Mouse (Mus musculus) liver, embryonic 15.5 days (tissue): ENCODE data around the gene Rab25. TPM values are rescaled to one million over a fixed set of nuclear protein-coding genes. Genes with fewer than 3 reads are reported as not detected.
A peak's percentile ranks its signal among the peaks of the same experiment; 100 is the strongest.

ENCODE experiments used
- ATAC-seq: fragments of 200-750 bp; cut with Nextera tagmentation; 2 replicates; pipeline ENCODE4 v1.8.0; 2017; ENCODE audit warnings: moderate number of reproducible peaks, mild to moderate bottlenecking, moderate library complexity; ENCODE audit not compliant: insufficient read depth
- H3K27ac ChIP-seq: fragments of 300-500 bp; sonication (generic); replicated peaks from 2 replicates; pipeline ENCODE4 v1.5.1; 2015; ENCODE audit warnings: mild to moderate bottlenecking, inconsistent platforms
- H3K27me3 ChIP-seq: fragments of 300-500 bp; sonication (generic); 2 replicates; pipeline ENCODE4 v1.6.1; 2015; ENCODE audit warnings: mild to moderate bottlenecking, inconsistent platforms
- H3K36me3 ChIP-seq: fragments of 300-500 bp; sonication (generic); replicated peaks from 2 replicates; pipeline ENCODE4 v1.6.1; 2015; ENCODE audit warnings: moderate library complexity, mild to moderate bottlenecking, inconsistent platforms
- H3K4me1 ChIP-seq: fragments of 300-500 bp; sonication (generic); replicated peaks from 2 replicates; pipeline ENCODE4 v1.6.1; 2015; ENCODE audit warnings: inconsistent platforms
- H3K4me2 ChIP-seq: fragments of 300-500 bp; sonication (generic); 2 replicates; pipeline ENCODE4 v1.6.1; 2015; ENCODE audit warnings: moderate library complexity, mild to moderate bottlenecking, inconsistent platforms
- H3K4me3 ChIP-seq: fragments of 300-500 bp; sonication (generic); replicated peaks from 2 replicates; pipeline ENCODE4 v1.5.1; 2015; ENCODE audit warnings: mild to moderate bottlenecking, inconsistent platforms
- H3K9ac ChIP-seq: fragments of 300-500 bp; sonication (generic); 2 replicates; pipeline ENCODE4 v1.6.1; 2015; ENCODE audit warnings: moderate library complexity, mild to moderate bottlenecking, inconsistent platforms
- H3K9me3 ChIP-seq: fragments of 300-500 bp; sonication (generic); replicated peaks from 2 replicates; pipeline ENCODE4 v1.6.1; 2016; ENCODE audit warnings: inconsistent platforms
- WGBS: fragments of 180-500 bp; shearing (Covaris S2); methylation state at CpG from one replicate; pipeline ENCODE4 v1.1.7; 2015; ENCODE audit warnings: mixed read lengths; ENCODE audit not compliant: insufficient replicate concordance; 5-methylcytosine and 5-hydroxymethylcytosine counted together
- polyA plus RNA-seq: library from polyadenylated mRNA; unstranded; fragments of >200 nt; fragmentation: Nextera tagmentation; extraction: Ambion mirVana; gene quantifications from 2 replicates; pipeline ENCODE4 v1.2.1, GENCODE M21; 2015

Rab25 gene
- polyA plus RNA-seq, 1 experiment from 2014 or later = not detected

DNA sequence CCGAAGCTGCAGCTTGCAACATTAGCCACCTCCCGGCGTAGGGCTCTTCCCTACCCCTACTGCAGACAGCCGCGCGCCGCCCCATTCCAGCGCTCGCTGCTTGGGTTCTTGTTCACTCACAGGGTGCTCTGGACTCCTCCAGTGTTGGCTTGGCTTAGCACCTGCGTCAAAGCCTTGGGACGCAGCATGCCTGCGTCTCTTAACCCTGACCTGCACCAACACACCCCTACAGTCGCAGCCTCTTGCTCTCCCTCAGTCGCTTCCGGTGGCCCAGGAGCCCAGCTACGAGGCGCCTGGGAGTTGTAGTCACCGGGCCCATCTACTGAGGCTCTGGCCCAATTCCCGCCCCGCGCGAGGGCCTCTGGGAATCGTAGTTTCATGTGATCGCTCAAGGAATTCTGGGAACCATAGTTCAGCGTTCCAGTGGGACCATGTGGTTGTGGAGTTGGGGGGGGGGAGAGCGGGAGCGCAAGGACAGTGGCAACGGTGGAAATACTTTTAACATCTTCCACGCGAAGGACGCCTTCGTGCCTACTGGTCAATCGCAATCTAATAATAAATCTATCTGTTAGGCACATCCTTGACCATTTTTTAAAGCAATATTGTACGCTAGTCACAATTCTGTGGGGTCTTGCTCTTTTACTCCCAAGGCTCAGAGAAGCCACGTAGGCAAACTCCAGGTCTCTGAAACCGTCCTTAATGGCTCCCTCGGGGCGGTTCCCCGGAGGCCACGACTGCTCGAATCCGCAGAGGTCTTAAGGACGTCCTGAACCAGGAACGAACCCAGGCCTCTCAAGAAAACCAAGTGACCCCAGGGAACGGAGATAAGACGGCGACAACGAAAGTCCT, 4.8 kb upstream of the Rab25 start, which contains the start of gene Lamtor2:
Gene Lamtor2, minus strand, starts transcription at position 399 of the 849 bp plus-strand sequence.
- peak within 1 kb of the TSS; percentile 99 for H3K4me2 ChIP-seq
- peaks cover 56% of the 10 kb centered on the region for H3K4me1 ChIP-seq
- H3K9ac ChIP-seq = peak within 1 kb of the TSS; percentile 90
- no peaks in the 10 kb centered on the region for H3K27me3 ChIP-seq
- no peaks in the 10 kb centered on the region for H3K9me3 ChIP-seq
- peak; percentile 85 for ATAC-seq
- H3K27ac ChIP-seq = peak within 1 kb of the TSS; percentile 92
- H3K4me3 ChIP-seq = peak within 1 kb of the TSS; percentile 80
- peaks cover 27% of the 10 kb centered on the region for H3K36me3 ChIP-seq
- WGBS = under 1% methylated on average over 48 of the region's 48 CpGs

GRCm38 (mm10) chr3:88552082-88552645, 4.1 kb upstream of the Rab25 start:
- 8% methylated on average over 16 of the region's 16 CpGs for WGBS
- ATAC-seq = no peak
- H3K9me3 ChIP-seq = no peaks in the 10 kb centered on the region
- no peaks in the 10 kb centered on the region for H3K27me3 ChIP-seq
- H3K9ac ChIP-seq = peak overlapping the region; percentile 90
- peak overlapping the region; percentile 80 for H3K4me3 ChIP-seq
- H3K36me3 ChIP-seq = peaks cover 20% of the 10 kb centered on the region
- H3K27ac ChIP-seq = peak overlapping the region; percentile 92
- H3K4me1 ChIP-seq = peaks cover 58% of the 10 kb centered on the region
- H3K4me2 ChIP-seq = peak overlapping the region; percentile 99

DNA sequence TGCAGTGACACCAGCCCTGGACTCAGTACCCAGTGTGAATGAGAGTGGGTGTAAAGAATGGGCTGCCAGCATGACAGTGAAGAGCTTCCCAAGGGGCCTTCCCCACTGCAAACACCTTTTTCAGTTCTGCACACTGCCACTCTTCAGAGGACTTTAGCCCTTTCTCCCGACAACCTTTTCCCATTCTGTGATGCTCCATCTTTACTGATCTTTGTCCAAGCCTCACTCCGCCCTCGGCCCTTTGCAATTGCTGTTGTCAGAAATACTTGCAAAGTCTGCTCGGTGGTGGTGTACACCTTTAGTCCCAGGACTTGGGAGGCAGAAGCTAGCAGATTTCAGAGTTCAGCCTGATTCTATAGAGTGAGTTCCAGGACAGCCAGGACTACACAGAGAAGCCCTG, 3.5 kb upstream of the Rab25 start:
- peak overlapping the region; percentile 99 for H3K4me2 ChIP-seq
- H3K9me3 ChIP-seq = no peaks in the 10 kb centered on the region
- peak overlapping the region; percentile 90; the same call in 1 of the 2 replicates for H3K9ac ChIP-seq
- WGBS = 60% methylated on average over 4 of the region's 4 CpGs
- ATAC-seq = no peak
- H3K4me3 ChIP-seq = peak overlapping the region; percentile 80
- H3K4me1 ChIP-seq = peaks cover 64% of the 10 kb centered on the region
- H3K27ac ChIP-seq = peak overlapping the region; percentile 92; the same call in 1 of the 2 replicates
- no peaks in the 10 kb centered on the region for H3K27me3 ChIP-seq
- peaks cover 14% of the 10 kb centered on the region for H3K36me3 ChIP-seq

DNA sequence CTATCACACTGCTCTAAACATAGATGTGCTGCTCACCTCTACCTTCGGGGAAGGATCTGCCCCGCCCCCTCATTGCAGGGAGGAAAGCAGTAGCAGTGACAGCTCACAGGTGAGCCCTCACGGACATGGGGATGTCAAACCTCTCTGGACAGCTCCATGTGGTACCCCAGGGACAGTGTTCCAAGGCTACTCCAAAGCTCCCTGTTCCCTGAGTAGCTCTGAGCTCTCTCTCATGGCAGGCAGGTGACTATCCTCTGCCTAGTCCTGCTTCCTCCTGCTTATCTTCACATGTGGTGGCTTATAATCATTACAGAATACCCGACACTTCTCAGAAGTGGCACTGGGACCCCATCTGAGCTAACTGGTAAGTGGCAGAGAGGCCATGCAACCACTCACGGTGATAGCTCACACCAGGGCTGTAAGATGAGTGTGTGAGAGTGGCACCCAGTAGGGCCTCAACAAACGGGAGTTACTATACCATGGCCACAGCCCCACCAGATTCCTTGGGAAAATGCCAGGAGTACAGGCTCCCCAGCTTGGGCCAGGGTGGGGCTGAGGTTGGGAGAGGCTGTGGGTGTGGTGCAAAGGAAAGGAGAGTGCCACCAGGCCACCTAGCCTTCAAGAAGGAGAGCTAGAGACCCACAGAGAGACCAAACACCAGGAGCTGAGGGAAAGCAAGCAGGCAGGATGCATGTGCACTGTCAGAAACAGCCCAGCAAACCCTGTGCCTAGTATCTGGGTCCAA, 1.3 kb downstream of the Rab25 start:
- Histone ChIP-seq H3K27ac (no peak overlapping the region), H3K4me3 (no peak overlapping the region), H3K27me3 (no peaks in the 10 kb centered on the region), H3K9ac (no peak overlapping the region), H3K9me3 (no peaks in the 10 kb centered on the region), H3K36me3 (no peaks in the 10 kb centered on the region), H3K4me2 (no peak overlapping the region), H3K4me1 (peaks cover 45% of the 10 kb centered on the region)
- 46% methylated on average over 6 of the region's 6 CpGs for WGBS
- no peak for ATAC-seq

GRCm38 (mm10) chr3:88544955-88545591, 3.0 kb downstream of the Rab25 start:
- Histone ChIP-seq H3K4me1 (peaks cover 28% of the 10 kb centered on the region), H3K4me2 (no peak overlapping the region), H3K4me3 (no peak overlapping the region), H3K9ac (no peak overlapping the region), H3K27me3 (no peaks in the 10 kb centered on the region), H3K36me3 (no peaks in the 10 kb centered on the region), H3K9me3 (no peaks in the 10 kb centered on the region), H3K27ac (no peak overlapping the region)
- WGBS = 46% methylated on average over 20 of the region's 20 CpGs
- no peak for ATAC-seq

GRCm38 (mm10) chr3:88544514-88544913, 3.6 kb downstream of the Rab25 start:
- H3K27me3 ChIP-seq = no peaks in the 10 kb centered on the region

DNA sequence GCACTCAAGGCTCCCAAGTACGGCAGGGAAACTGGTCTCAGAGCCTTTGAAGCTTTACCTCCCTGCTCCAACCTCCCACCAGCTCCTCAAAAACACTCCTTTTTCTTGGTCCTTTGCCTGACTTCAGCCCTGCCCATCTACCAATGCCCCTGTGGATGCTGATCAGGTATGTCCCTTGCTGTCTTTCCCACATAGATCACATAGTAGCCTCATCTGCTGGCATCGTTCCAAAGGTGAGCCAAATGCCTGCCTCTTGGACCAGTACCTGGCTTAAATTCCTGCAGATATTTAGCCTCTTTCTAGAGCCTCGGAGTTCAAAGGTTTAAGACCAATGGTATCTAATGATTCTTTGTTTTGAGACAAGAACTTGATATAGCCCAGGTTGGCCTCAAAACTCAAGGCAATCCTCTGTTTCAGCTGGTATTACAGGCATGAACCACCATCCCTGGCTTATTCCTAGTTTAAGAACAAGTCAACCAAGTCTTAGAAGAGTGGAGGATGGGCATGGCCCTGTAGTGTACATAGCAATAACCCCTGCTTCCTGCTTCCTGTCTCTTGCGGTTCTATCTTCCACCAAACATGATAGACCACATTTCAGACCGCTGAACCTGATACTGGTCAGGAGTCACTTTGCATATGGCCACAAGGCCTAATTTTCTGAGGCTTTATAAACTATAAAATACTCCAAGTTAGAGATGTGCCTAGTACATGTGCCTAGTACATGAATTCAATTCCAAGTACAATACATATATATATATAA, 4.3 kb downstream of the Rab25 start:
- ATAC-seq = no peak
- no peaks in the 10 kb centered on the region for H3K36me3 ChIP-seq
- H3K27me3 ChIP-seq = no peaks in the 10 kb centered on the region
- H3K4me1 ChIP-seq = peaks cover 22% of the 10 kb centered on the region
- H3K4me3 ChIP-seq = no peak overlapping the region
- H3K9me3 ChIP-seq = no peaks in the 10 kb centered on the region
- 41% methylated on average over 5 of the region's 5 CpGs for WGBS
- no peak overlapping the region for H3K9ac ChIP-seq
- no peak overlapping the region for H3K4me2 ChIP-seq
- no peak overlapping the region for H3K27ac ChIP-seq

More at GRCm38 (mm10) chr3:88544514-88544913, 3.6 kb downstream of the Rab25 start:
- 33% methylated on average over 5 of the region's 5 CpGs for WGBS
- no peaks in the 10 kb centered on the region for H3K36me3 ChIP-seq
- no peak overlapping the region for H3K9ac ChIP-seq
- no peak overlapping the region for H3K4me3 ChIP-seq
- 0 out of 2 replicates have a peak, but pooled peaks have one; percentile 16 for ATAC-seq
- H3K9me3 ChIP-seq = no peaks in the 10 kb centered on the region
- no peak overlapping the region for H3K4me2 ChIP-seq
- peaks cover 22% of the 10 kb centered on the region for H3K4me1 ChIP-seq
- no peak overlapping the region for H3K27ac ChIP-seq

DNA sequence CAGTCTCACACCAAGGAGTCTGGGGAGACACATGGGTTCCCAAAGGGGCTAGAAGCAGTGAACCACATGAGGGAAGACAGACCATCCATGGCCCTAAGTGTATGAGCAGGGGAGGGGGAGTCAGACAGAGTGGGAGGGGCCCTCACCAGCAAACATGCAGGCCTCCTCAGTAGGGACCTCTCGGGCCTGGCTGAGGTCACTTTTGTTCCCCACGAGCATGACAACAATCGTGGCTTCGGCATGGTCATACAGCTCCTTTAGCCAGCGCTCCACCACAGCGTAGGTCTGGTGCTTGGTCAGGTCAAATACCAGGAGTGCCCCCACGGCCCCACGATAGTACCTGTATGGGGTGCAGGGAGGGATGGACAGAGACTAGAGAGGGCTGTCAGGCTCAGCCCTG, 4.9 kb downstream of the Rab25 start:
- no peak for ATAC-seq
- Histone ChIP-seq H3K36me3 (no peaks in the 10 kb centered on the region), H3K27me3 (no peaks in the 10 kb centered on the region), H3K4me3 (no peak overlapping the region), H3K27ac (no peak overlapping the region), H3K9ac (no peak overlapping the region), H3K4me2 (no peak overlapping the region), H3K9me3 (no peaks in the 10 kb centered on the region), H3K4me1 (peaks cover 22% of the 10 kb centered on the region)
- WGBS = 67% methylated on average over 8 of the region's 8 CpGs

DNA sequence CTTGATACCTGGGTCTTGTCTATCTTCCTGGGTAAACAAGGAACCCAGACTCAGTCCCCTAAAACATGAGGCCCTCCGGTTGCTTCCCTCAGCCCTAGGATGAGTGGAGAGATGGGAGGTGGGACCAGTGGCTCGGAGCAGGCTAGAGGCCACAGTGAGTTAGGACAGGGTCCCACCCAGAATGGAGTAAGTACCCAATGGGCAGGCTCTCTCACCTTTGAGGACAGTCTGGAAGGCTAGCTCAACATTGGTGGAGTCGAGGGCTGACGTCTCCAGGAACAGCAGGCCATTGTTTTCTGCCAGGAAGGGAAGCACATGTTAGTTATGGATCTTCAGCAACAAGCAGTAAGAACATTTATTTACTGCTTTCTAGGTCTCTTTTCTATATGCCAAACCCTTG, 5.6 kb downstream of the Rab25 start:
- no peak overlapping the region for H3K4me3 ChIP-seq
- no peaks in the 10 kb centered on the region for H3K36me3 ChIP-seq
- 68% methylated on average over 4 of the region's 4 CpGs for WGBS
- no peak overlapping the region for H3K27ac ChIP-seq
- H3K4me2 ChIP-seq = no peak overlapping the region
- ATAC-seq = no peak
- no peaks in the 10 kb centered on the region for H3K27me3 ChIP-seq
- H3K4me1 ChIP-seq = peaks cover 23% of the 10 kb centered on the region
- H3K9me3 ChIP-seq = no peaks in the 10 kb centered on the region
- H3K9ac ChIP-seq = no peak overlapping the region

GRCm38 (mm10) chr3:88541622-88542401, 6.3 kb downstream of the Rab25 start:
- WGBS = 69% methylated on average over 7 of the region's 7 CpGs
- ATAC-seq = no peak

More at GRCm38 (mm10) chr3:88541622-88542401, 6.3 kb downstream of the Rab25 start:
- H3K27ac ChIP-seq = no peak overlapping the region
- no peak overlapping the region for H3K4me2 ChIP-seq
- no peaks in the 10 kb centered on the region for H3K27me3 ChIP-seq
- H3K4me3 ChIP-seq = no peak overlapping the region
- H3K9me3 ChIP-seq = no peaks in the 10 kb centered on the region
- H3K4me1 ChIP-seq = peaks cover 24% of the 10 kb centered on the region
- H3K36me3 ChIP-seq = no peaks in the 10 kb centered on the region
- no peak overlapping the region for H3K9ac ChIP-seq
